Mouse (Mus musculus): ENCODE results near the gene Eomes. TPM values are rescaled to one million over a fixed set of nuclear protein-coding genes. Genes with fewer than 3 reads are reported as not detected.

Eomes gene
- polyA plus RNA-seq, 1 experiment from 2014 or later = 0.10 TPM

GRCm38 (mm10) chr9:118488896-118489578 lies 11.0 kb downstream of the Eomes start:
- no peaks in the 10 kb centered on the region for H3K36me3 ChIP-seq
- peak overlapping the region; percentile 36 for H3K4me3 ChIP-seq (replicated peaks)
- WGBS = 3% methylated on average over 20 of the region's 20 CpGs
- no peak overlapping the region for H3K9ac ChIP-seq
- peaks cover 23% of the 10 kb centered on the region for H3K4me1 ChIP-seq
- H3K27me3 ChIP-seq (replicated peaks) = peaks cover 42% of the 10 kb centered on the region
- no peaks in the 10 kb centered on the region for H3K9me3 ChIP-seq
- H3K27ac ChIP-seq = no peak overlapping the region
- H3K4me2 ChIP-seq = peak overlapping the region; percentile 58
- ATAC-seq (ENCODE audit: insufficient read depth, low FRiP score, low read depth) = no peak

- 2% methylated on average over 16 of the region's 16 CpGs for WGBS
- peaks cover 37% of the 10 kb centered on the region for H3K27me3 ChIP-seq (replicated peaks)
- peak; percentile 66; the same call in 1 of the 2 replicates for ATAC-seq (ENCODE audit: insufficient read depth, low FRiP score, low read depth)
Observed at GRCm38 (mm10) chr9:118489579-118490019, 11.6 kb downstream of the Eomes start.

GRCm38 (mm10) chr9:118491195-118491594 lies 13.2 kb downstream of the Eomes start:
- Histone ChIP-seq H3K27ac (no peak overlapping the region), H3K9me3 (no peaks in the 10 kb centered on the region), H3K27me3 (replicated peaks) (peaks cover 24% of the 10 kb centered on the region), H3K9ac (no peak overlapping the region), H3K4me2 (no peak overlapping the region), H3K36me3 (no peaks in the 10 kb centered on the region), H3K4me3 (replicated peaks) (no peak overlapping the region), H3K4me1 (peaks cover 23% of the 10 kb centered on the region)
- 76% methylated on average over 4 of the region's 4 CpGs for WGBS
- no peak for ATAC-seq (ENCODE audit: insufficient read depth, low FRiP score, low read depth)

More at GRCm38 (mm10) chr9:118489579-118490019, 11.6 kb downstream of the Eomes start:
- H3K36me3 ChIP-seq = no peaks in the 10 kb centered on the region
- H3K9me3 ChIP-seq = no peaks in the 10 kb centered on the region
- H3K4me3 ChIP-seq (replicated peaks) = peak overlapping the region; percentile 20
- no peak overlapping the region for H3K9ac ChIP-seq
- peak overlapping the region; percentile 58 for H3K4me2 ChIP-seq
- no peak overlapping the region for H3K27ac ChIP-seq
- H3K4me1 ChIP-seq = peaks cover 23% of the 10 kb centered on the region

GRCm38 (mm10) chr9:118492932-118493698 lies 15.1 kb downstream of the Eomes start:
- peaks cover 5% of the 10 kb centered on the region for H3K27me3 ChIP-seq (replicated peaks)

GRCm38 (mm10) chr9:118494106-118494505 lies 16.1 kb downstream of the Eomes start:
- WGBS = 90% methylated on average over 5 of the region's 5 CpGs
- Histone ChIP-seq H3K27me3 (replicated peaks) (peaks cover 3% of the 10 kb centered on the region; the same call in 1 of the 2 replicates), H3K4me3 (replicated peaks) (no peak overlapping the region), H3K36me3 (no peaks in the 10 kb centered on the region), H3K9ac (no peak overlapping the region), H3K27ac (no peak overlapping the region), H3K4me2 (no peak overlapping the region), H3K4me1 (peaks cover under 1% of the 10 kb centered on the region; the same call in 1 of the 2 replicates), H3K9me3 (no peaks in the 10 kb centered on the region)
- no peak for ATAC-seq (ENCODE audit: insufficient read depth, low FRiP score, low read depth)

More at GRCm38 (mm10) chr9:118492932-118493698, 15.1 kb downstream of the Eomes start:
- Histone ChIP-seq H3K4me1 (peaks cover 7% of the 10 kb centered on the region), H3K4me2 (no peak overlapping the region), H3K4me3 (replicated peaks) (no peak overlapping the region), H3K36me3 (no peaks in the 10 kb centered on the region), H3K9ac (no peak overlapping the region), H3K27ac (no peak overlapping the region), H3K9me3 (no peaks in the 10 kb centered on the region)
- WGBS = 79% methylated on average over 8 of the region's 8 CpGs
- no peak for ATAC-seq (ENCODE audit: insufficient read depth, low FRiP score, low read depth)

- no peak overlapping the region for H3K27ac ChIP-seq
- WGBS = 87% methylated on average over 3 of the region's 3 CpGs
- no peaks in the 10 kb centered on the region for H3K4me1 ChIP-seq
- no peaks in the 10 kb centered on the region for H3K36me3 ChIP-seq
- H3K9ac ChIP-seq = no peak overlapping the region
- H3K4me2 ChIP-seq = no peak overlapping the region
- ATAC-seq (ENCODE audit: insufficient read depth, low FRiP score, low read depth) = no peak
- H3K4me3 ChIP-seq (replicated peaks) = no peak overlapping the region
- no peaks in the 10 kb centered on the region for H3K9me3 ChIP-seq
- H3K27me3 ChIP-seq (replicated peaks) = no peaks in the 10 kb centered on the region; the same call in 1 of the 2 replicates
Observed at GRCm38 (mm10) chr9:118495933-118496332, 17.9 kb downstream of the Eomes start.

- Histone ChIP-seq H3K9ac (no peak overlapping the region), H3K27ac (peak overlapping the region; percentile 11; the same call in 1 of the 2 replicates), H3K4me2 (no peak overlapping the region), H3K27me3 (replicated peaks) (no peaks in the 10 kb centered on the region), H3K4me3 (replicated peaks) (no peak overlapping the region), H3K36me3 (no peaks in the 10 kb centered on the region), H3K4me1 (no peaks in the 10 kb centered on the region), H3K9me3 (no peaks in the 10 kb centered on the region)
- ATAC-seq (ENCODE audit: insufficient read depth, low FRiP score, low read depth) = peak; percentile 90
- WGBS = 67% methylated on average over 3 of the region's 3 CpGs
Observed at GRCm38 (mm10) chr9:118496952-118497351, 18.9 kb downstream of the Eomes start.

GRCm38 (mm10) chr9:118498061-118498460 lies 20.0 kb downstream of the Eomes start:
- H3K9ac ChIP-seq = no peak overlapping the region
- 62% methylated on average over 7 of the region's 7 CpGs for WGBS
- H3K4me2 ChIP-seq = no peak overlapping the region
- no peaks in the 10 kb centered on the region for H3K27me3 ChIP-seq (replicated peaks)
- H3K27ac ChIP-seq = no peak overlapping the region
- no peak for ATAC-seq (ENCODE audit: insufficient read depth, low FRiP score, low read depth)
- no peak overlapping the region for H3K4me3 ChIP-seq (replicated peaks)
- H3K9me3 ChIP-seq = no peaks in the 10 kb centered on the region
- no peaks in the 10 kb centered on the region for H3K4me1 ChIP-seq
- H3K36me3 ChIP-seq = no peaks in the 10 kb centered on the region

- no peaks in the 10 kb centered on the region for H3K9me3 ChIP-seq
- H3K4me1 ChIP-seq = no peaks in the 10 kb centered on the region
- H3K27me3 ChIP-seq (replicated peaks) = no peaks in the 10 kb centered on the region
- no peak overlapping the region for H3K27ac ChIP-seq
- H3K4me2 ChIP-seq = no peak overlapping the region
- H3K36me3 ChIP-seq = no peaks in the 10 kb centered on the region
- H3K9ac ChIP-seq = no peak overlapping the region
- no peak overlapping the region for H3K4me3 ChIP-seq (replicated peaks)
- WGBS = 78% methylated on average over 6 of the region's 6 CpGs
- no peak for ATAC-seq (ENCODE audit: insufficient read depth, low FRiP score, low read depth)
Observed at GRCm38 (mm10) chr9:118500963-118501362, 23.0 kb downstream of the Eomes start.

- ATAC-seq (ENCODE audit: insufficient read depth, low FRiP score, low read depth) = no peak
- peaks cover 14% of the 10 kb centered on the region for H3K4me1 ChIP-seq
- WGBS = 78% methylated on average over 3 of the region's 3 CpGs
- no peaks in the 10 kb centered on the region for H3K27me3 ChIP-seq (replicated peaks)
- no peaks in the 10 kb centered on the region for H3K36me3 ChIP-seq
- no peak overlapping the region for H3K4me2 ChIP-seq
- no peaks in the 10 kb centered on the region for H3K9me3 ChIP-seq
- no peak overlapping the region for H3K27ac ChIP-seq
- no peak overlapping the region for H3K9ac ChIP-seq
- no peak overlapping the region for H3K4me3 ChIP-seq (replicated peaks)
Observed at GRCm38 (mm10) chr9:118504656-118505055, 26.6 kb downstream of the Eomes start.

GRCm38 (mm10) chr9:118506020-118506403 lies 28.0 kb downstream of the Eomes start, which contains the start of gene Golga4:
TSS of gene Golga4 (plus strand) at chr9:118506267.
- peaks cover 14% of the 10 kb centered on the region for H3K4me1 ChIP-seq
- H3K9me3 ChIP-seq = no peaks in the 10 kb centered on the region

More at GRCm38 (mm10) chr9:118506020-118506403, 28.0 kb downstream of the Eomes start, which contains the start of gene Golga4:
- Histone ChIP-seq H3K27ac (peak within 1 kb of the TSS; percentile 76; the same call in 1 of the 2 replicates), H3K4me3 (replicated peaks) (peak within 1 kb of the TSS; percentile 93), H3K4me2 (peak within 1 kb of the TSS; percentile 89), H3K27me3 (replicated peaks) (no peaks in the 10 kb centered on the region), H3K9ac (peak within 1 kb of the TSS; percentile 78), H3K36me3 (no peaks in the 10 kb centered on the region)
- under 1% methylated on average over 43 of the region's 43 CpGs for WGBS
- peak; percentile 85; the same call in 1 of the 2 replicates for ATAC-seq (ENCODE audit: insufficient read depth, low FRiP score, low read depth)
